Mouse (Mus musculus): ENCODE results near the gene Thrb.

DNA sequence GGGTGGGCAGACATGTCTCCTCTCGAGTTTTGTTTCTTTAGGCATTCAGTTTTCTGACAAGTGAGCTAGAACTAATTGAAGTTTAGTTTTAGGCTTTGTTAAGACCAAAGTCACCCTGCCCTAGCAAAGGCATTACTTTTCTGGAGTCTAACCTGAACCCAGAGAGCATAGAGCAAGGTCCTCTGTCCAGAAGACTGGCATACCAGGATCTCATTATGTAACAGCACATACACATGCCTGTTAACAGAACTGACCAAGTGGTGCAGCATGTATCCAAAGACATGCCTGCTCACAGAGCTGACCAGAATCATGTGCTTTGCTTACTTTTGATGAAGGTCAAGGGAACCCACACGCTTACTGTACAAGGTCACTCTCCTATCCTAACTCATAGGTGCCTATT, 107.9 kb downstream of the Thrb start:
- TF ChIP-seq E2F4 (IDR thresholded peaks at IDR 0.05; ENCODE audit: borderline replicate concordance, low read depth, low read length) = no peak
- no peak for TF ChIP-seq KAT2A (conservative IDR thresholded peaks at IDR 0.05; ENCODE audit: low read depth, low read length)
